ENCODE assay signal across 9 mouse cellular contexts in genomic region chr2:70562611-70562980, GRCm38 (mm10). TPM values are rescaled to one million over a fixed set of nuclear protein-coding genes. Genes with fewer than 3 reads are reported as not detected.
DNase-seq lines count a peak whose midpoint lies in the region; ATAC-seq lines count a peak whose summit lies in the region.
"Had no signal": no experiment of that assay in that cellular context is flagged by ENCODE, and none has a peak within 500 bp of the region (broad histone marks: within the 10 kb centered on the region; RNA-seq: fewer than 3 reads in every experiment).

No protein-coding gene starts in this region.

- H3K9ac ChIP-seq in limb, embryonic 12.5 days (replicated peaks): no peak overlapping the region

- H3K36me3 ChIP-seq in heart, embryonic 10.5 days: no peaks in the 10 kb centered on the region
- no peaks in the 10 kb centered on the region for H3K36me3 ChIP-seq in limb, embryonic 12.5 days

- no peak overlapping the region for H3K27ac ChIP-seq in heart, embryonic 10.5 days
- no peak overlapping the region for H3K27ac ChIP-seq in limb, embryonic 12.5 days

- WGBS in heart, embryonic 10.5 days: under 1% methylated on average over 34 of the region's 34 CpGs
- WGBS in limb, embryonic 12.5 days: 0% methylated on average over 29 of the region's 34 CpGs

- peak overlapping the region; percentile 48 for H3K4me2 ChIP-seq in limb, embryonic 12.5 days

- no peak for ATAC-seq in limb, embryonic 12.5 days (ENCODE audit: insufficient number of reproducible peaks, insufficient read depth, low FRiP score, low TSS enrichment, low read depth)
- no peak for ATAC-seq in erythroid progenitor cell, adult 5-6 weeks (replicated peaks; ENCODE audit: low FRiP score, poor library complexity, severe bottlenecking)

- H3K9me3 ChIP-seq in heart, embryonic 10.5 days: no peaks in the 10 kb centered on the region
- H3K9me3 ChIP-seq in limb, embryonic 12.5 days: no peaks in the 10 kb centered on the region

- DNase-seq in heart, embryonic 10.5 days (ENCODE audit: low spot score): no peak
- no peak for DNase-seq in heart, adult 11 months
- peak; percentile 48 for DNase-seq in retina, postnatal 1 day
- no peak for DNase-seq in retina, embryonic 14.5 days (ENCODE audit: low spot score)
- DNase-seq in right cerebral cortex, postnatal 36 days (ENCODE audit: low spot score in 2 of 2): no peak
- no peak for DNase-seq in gastrocnemius, adult 8-10 months (ENCODE audit: low spot score in 2 of 2)
- DNase-seq: kidney, postnatal 25 days had no signal

- H3K27me3 ChIP-seq in heart, embryonic 10.5 days (ENCODE audit: insufficient read depth, poor library complexity, severe bottlenecking): peaks cover 92% of the 10 kb centered on the region
- H3K27me3 ChIP-seq in limb, embryonic 12.5 days: peaks cover 95% of the 10 kb centered on the region

- H3K4me3 ChIP-seq in heart, embryonic 10.5 days: peak overlapping the region; percentile 53
- peak overlapping the region; percentile 29 for H3K4me3 ChIP-seq in limb, embryonic 12.5 days (replicated peaks)

- H3K4me1 ChIP-seq in heart, embryonic 10.5 days: peaks cover 66% of the 10 kb centered on the region
- peaks cover 52% of the 10 kb centered on the region for H3K4me1 ChIP-seq in limb, embryonic 12.5 days (replicated peaks)

RNA-seq across cellular contexts. Expression of gene Gad1, which starts 9.7 kb away (rescaled TPM):
- polyA plus RNA-seq in heart, embryonic 10.5 days (2016; fragmentation: Nextera tagmentation; extraction: Ambion mirVana): 0.15 TPM in 1 of 2 replicates, not detected in the other
- polyA plus RNA-seq in limb, embryonic 12.5 days (2016; fragmentation: Nextera tagmentation; extraction: Ambion mirVana): 0.28 and 0.33 TPM in 2 replicates
- total RNA-seq in gastrocnemius, adult 8-10 months (2022): 1 to 10 TPM in 1 of 4 experiments, under 1 TPM in 3; 0.13 to 1.7 (median 0.44) TPM
- not detected in 2 replicates for total RNA-seq in erythroid progenitor cell, adult 5-6 weeks (2015; ENCODE audit: low replicate concordance)
- not detected in 2 replicates for total RNA-seq in erythroid progenitor cell, adult 5-6 weeks (2017; ENCODE audit: low replicate concordance)

RNA-seq across cellular contexts. Expression of gene Erich2, which starts 54.0 kb away (rescaled TPM):
- polyA plus RNA-seq in heart, embryonic 10.5 days (2016; fragmentation: Nextera tagmentation; extraction: Ambion mirVana): 0.41 and 0.57 TPM in 2 replicates
- 0.38 and 0.93 TPM in 2 replicates for polyA plus RNA-seq in limb, embryonic 12.5 days (2016; fragmentation: Nextera tagmentation; extraction: Ambion mirVana)
- not detected for total RNA-seq in gastrocnemius, adult 8-10 months (2022)
- not detected in 2 replicates for total RNA-seq in erythroid progenitor cell, adult 5-6 weeks (2015; ENCODE audit: low replicate concordance)
- total RNA-seq in erythroid progenitor cell, adult 5-6 weeks (2017; ENCODE audit: low replicate concordance): not detected in 2 replicates
